Mouse (Mus musculus) G1E (cell line): ENCODE results near the gene Acp5. TPM values are rescaled to one million over a fixed set of nuclear protein-coding genes. Genes with fewer than 3 reads are reported as not detected.

Source experiments
- ATAC-seq: 2 replicates; pipeline ENCODE4 v1.8.0; 2016; ENCODE audit warnings: mild to moderate bottlenecking; ENCODE audit not compliant: insufficient number of reproducible peaks, poor library complexity, low FRiP score, severe bottlenecking; ENCODE audit errors: extremely low read depth
- DNase-seq: peaks from one replicate; pipeline ENCODE4 v3.0.0; 2012; ENCODE audit warnings: low spot score
- H3K27me3 ChIP-seq: 2 replicates; pipeline ENCODE4 v1.6.1; 2012; ENCODE audit warnings: mild to moderate bottlenecking, low read length, inconsistent platforms; ENCODE audit not compliant: insufficient read depth
- H3K36me3 ChIP-seq: replicated peaks from 2 replicates; pipeline ENCODE3; 2012; ENCODE audit warnings: mild to moderate bottlenecking, inconsistent platforms
- H3K4me1 ChIP-seq: 2 replicates; pipeline ENCODE4 v1.6.1; 2012; ENCODE audit warnings: low read depth, low read length, inconsistent platforms, mixed read lengths; ENCODE audit not compliant: insufficient read depth
- H3K4me3 ChIP-seq: 2 replicates; pipeline ENCODE4 v1.5.1; 2012; ENCODE audit warnings: low read depth, mild to moderate bottlenecking, inconsistent platforms, low read length, moderate library complexity, mixed read lengths
- H3K9me3 ChIP-seq: replicated peaks from 2 replicates; pipeline ENCODE4 v1.6.1; 2012; ENCODE audit warnings: inconsistent platforms
- CTCF ChIP-seq: IDR thresholded peaks from 2 replicates; pipeline ENCODE4 v1.5.1; 2012; ENCODE audit warnings: low read depth, low read length, inconsistent platforms, mixed read lengths
- GATA1 ChIP-seq: IDR thresholded peaks from 2 replicates; pipeline ENCODE4 v1.6.1; 2012; ENCODE audit warnings: borderline replicate concordance, low read length, inconsistent platforms, mixed read lengths
- GATA2 ChIP-seq: IDR thresholded peaks from 2 replicates; pipeline ENCODE4 v1.6.1; 2012; ENCODE audit warnings: low read depth, low read length, inconsistent platforms, borderline replicate concordance
- POLR2AphosphoS5 ChIP-seq: IDR thresholded peaks from 2 replicates; pipeline ENCODE4 v1.6.1; 2012; ENCODE audit warnings: low read depth, low read length, inconsistent platforms; ENCODE audit not compliant: insufficient replicate concordance
- TAL1 ChIP-seq: conservative IDR thresholded peaks from 2 replicates; pipeline ENCODE4 v1.6.1; 2012; ENCODE audit warnings: low read depth, low read length, inconsistent platforms, mixed read lengths
- polyA plus RNA-seq: library from polyadenylated mRNA; stranded (reverse); fragments of >175 nt; gene quantifications from 2 replicates; pipeline ENCODE4 v1.2.3, GENCODE M21; 2012
- total RNA-seq, 2 experiments: library from RNA; stranded (forward) in 1 of 2; stranded (reverse) in 1 of 2; fragments of 200-1000 nt in 1 of 2; fragments of >200 nt in 1 of 2; fragmentation: Nextera tagmentation in 1 of 2; gene quantifications; 2 replicates each; pipeline ENCODE4 v1.2.3; 2014 to 2017

The Acp5 gene
- total and polyA plus RNA-seq, 3 experiments: 10.3 to 27.6 (median 24.2) TPM

DNA sequence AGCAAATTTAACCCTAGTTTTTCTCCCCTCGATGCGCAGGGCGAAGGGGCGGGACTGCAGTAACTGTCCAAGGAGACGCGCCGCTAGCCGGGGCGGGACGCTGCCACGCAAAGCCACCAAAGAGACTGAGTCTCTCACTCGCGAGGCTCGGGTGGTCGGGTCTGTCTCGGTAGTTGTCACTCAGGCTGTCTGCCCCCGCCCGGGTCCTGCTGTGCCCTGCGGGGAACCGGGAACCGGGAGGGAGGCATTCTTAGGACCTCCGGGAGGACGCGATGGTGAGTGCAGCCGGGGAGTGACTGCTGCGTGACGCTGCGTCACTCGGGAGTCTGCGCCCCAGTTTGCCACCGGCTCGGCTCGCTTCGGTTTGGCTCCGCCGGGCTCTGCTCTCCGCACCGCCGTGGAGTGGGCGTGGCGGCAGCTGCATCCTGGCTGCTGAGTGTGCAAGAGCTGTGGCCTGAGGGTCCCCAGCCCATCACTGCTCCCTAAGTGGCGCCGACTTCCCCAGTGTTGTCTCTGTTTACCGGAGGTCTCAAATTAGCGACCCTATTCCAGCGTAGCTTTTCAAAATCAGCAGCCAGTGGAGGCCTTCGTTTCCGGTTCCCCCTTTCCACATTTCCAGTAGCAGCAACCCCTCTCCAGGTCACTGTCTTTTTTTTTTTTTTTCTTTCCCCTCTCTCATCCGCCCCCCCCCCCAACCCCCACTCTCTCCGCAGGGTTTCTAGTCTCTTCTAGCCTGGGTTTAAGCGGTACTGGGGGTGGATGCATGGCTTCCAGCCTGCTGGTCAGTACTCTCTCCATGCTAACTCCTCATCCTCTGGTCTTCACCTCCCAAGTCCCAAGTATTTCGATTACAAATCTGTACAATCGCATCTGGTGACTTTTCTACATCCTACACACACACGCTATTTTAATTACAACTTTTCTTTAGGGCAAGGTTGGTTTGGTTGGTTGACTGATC lies 29.5 kb upstream of the Acp5 start:
- peak; percentile 41 for DNase-seq

DNA sequence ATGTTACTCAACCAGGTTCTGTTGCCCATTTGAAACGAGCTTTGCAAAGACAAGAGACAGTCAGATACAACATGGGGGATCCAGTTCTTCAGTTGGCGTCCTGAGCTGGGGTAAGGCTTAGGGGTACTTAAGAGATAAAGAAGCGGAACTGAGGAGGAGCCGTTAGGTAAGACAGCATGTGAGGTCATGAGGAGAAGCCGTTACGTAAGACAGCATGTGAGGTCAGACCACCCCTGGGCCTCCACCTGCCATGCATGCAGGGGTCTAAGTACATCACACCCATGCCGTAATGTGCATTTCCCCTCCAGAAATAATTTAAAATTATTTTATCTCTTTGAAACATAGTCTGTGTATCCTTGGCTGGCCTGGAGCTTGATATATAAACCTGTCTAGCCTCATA lies 27.4 kb upstream of the Acp5 start:
- peaks cover 12% of the 10 kb centered on the region for H3K27me3 ChIP-seq
- H3K4me3 ChIP-seq: no peak overlapping the region
- peaks cover 8% of the 10 kb centered on the region for H3K9me3 ChIP-seq
- DNase-seq (no peak), ATAC-seq (no peak)
- peaks cover 11% of the 10 kb centered on the region for H3K36me3 ChIP-seq
- TF ChIP-seq CTCF: no peak
- peaks cover 42% of the 10 kb centered on the region for H3K4me1 ChIP-seq

More for the DNA sequence above, 29.5 kb upstream of the Acp5 start:
- TF ChIP-seq TAL1 (no peak), GATA1 (no peak), CTCF (no peak), GATA2 (no peak), POLR2AphosphoS5 (no peak)
- H3K27me3 ChIP-seq: peaks cover 15% of the 10 kb centered on the region
- no peak for ATAC-seq
- H3K9me3 ChIP-seq: peaks cover 8% of the 10 kb centered on the region
- H3K4me1 ChIP-seq: peaks cover 35% of the 10 kb centered on the region
- no peaks in the 10 kb centered on the region for H3K36me3 ChIP-seq
- peak overlapping the region; percentile 71 for H3K4me3 ChIP-seq

DNA sequence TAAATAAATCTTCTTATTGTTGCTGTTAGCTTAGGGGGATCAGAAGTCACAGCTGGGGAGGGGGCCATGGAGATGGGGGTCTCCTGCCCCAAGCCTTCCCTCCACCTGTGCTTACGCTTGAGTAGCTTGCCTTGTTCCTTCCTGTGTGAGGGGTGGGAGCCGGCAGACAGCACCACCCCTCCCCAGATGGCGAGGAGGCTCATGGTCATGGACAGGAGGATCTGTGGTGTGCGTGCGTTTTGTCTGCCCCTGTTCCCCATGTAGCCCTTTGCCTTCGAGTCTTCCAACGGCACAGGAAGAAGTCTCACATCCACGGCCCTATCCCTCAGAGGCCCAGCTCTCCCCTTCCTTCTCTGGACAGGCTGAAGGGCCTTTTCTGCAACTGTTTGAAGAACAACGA lies 26.8 kb upstream of the Acp5 start:
- Histone ChIP-seq H3K4me3 (no peak overlapping the region), H3K27me3 (peaks cover 12% of the 10 kb centered on the region), H3K4me1 (peaks cover 48% of the 10 kb centered on the region), H3K36me3 (peaks cover 16% of the 10 kb centered on the region), H3K9me3 (peaks cover 8% of the 10 kb centered on the region)
- no peak for ATAC-seq
- no peak for DNase-seq
- TF ChIP-seq TAL1 (no peak), CTCF (no peak), GATA1 (no peak), POLR2AphosphoS5 (no peak), GATA2 (no peak)

DNA sequence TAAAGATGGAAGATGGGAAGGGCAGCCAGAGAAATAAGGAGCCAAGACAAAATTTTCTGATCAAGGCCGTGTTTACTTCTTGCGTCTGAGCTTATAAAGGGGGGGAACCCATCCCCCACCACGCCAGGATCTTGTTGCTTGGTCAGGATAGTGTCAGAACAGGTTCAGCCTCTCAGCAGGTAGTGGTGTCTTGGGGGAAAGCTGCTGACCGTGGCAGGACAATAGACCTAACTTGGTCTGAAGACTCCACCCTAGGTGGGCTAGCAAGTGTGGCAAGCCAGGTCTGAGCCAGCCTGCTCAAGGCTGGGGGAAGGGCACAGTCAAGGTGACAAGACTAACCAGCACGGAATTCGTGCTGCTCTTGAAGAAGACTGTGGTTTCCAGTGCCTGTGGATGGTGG lies 25.8 kb upstream of the Acp5 start:
- no peak for DNase-seq
- Histone ChIP-seq H3K27me3 (peaks cover 8% of the 10 kb centered on the region), H3K4me3 (no peak overlapping the region), H3K9me3 (no peaks in the 10 kb centered on the region), H3K36me3 (peaks cover 16% of the 10 kb centered on the region), H3K4me1 (peaks cover 54% of the 10 kb centered on the region)
- TF ChIP-seq POLR2AphosphoS5: no peak
- no peak for TF ChIP-seq CTCF
- no peak for TF ChIP-seq TAL1
- no peak for TF ChIP-seq GATA2
- TF ChIP-seq GATA1: no peak
- no peak for ATAC-seq

DNA sequence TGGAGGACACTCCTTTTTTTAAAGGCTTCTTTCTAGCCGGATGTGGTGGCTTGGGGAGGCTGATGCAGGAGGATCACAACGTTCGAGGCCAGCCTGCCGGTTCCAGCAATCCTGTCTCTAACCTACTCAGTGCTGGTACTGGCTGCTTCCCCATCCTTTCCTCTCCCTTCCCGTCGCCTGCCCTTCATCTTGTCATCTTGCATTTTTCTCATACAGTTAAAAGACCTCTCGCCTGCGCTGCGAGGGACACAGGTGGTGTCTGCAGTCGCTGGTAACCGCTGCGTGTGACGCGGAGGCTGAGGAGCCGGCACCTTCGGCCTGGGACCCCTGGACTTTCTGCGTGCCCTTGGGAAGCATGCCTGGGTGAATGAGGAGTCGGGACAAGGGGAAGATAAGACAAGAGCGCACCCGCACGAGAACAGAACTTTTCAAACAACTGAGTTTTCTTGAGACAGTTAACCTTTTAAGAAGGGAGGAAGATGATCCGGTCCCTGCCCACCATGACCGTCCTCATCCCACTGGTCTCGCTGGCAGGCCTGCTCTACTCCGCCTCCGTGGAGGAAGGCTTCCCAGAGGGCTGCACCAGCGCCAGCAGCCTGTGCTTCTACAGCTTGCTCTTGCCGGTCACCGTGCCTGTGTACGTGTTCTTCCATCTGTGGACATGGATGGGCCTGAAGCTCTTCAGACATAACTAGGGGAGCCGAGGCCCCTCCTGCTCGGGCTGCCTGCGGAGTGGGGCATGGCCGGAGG lies 22.2 kb upstream of the Acp5 start:
- H3K36me3 ChIP-seq: peaks cover 16% of the 10 kb centered on the region
- no peak for TF ChIP-seq GATA1
- no peak for TF ChIP-seq GATA2
- no peak for TF ChIP-seq TAL1
- TF ChIP-seq CTCF: no peak
- TF ChIP-seq POLR2AphosphoS5: no peak
- no peak for DNase-seq
- H3K27me3 ChIP-seq: peaks cover 3% of the 10 kb centered on the region; the same call in 1 of the 2 replicates
- no peak for ATAC-seq
- H3K4me1 ChIP-seq: peaks cover 46% of the 10 kb centered on the region
- 0 out of 2 replicates have a peak, but pooled peaks cover 3% of the 10 kb centered on the region for H3K9me3 ChIP-seq
- H3K4me3 ChIP-seq: peak overlapping the region; percentile 89
